Mouse (Mus musculus): ENCODE measurements at regions not wholly inside any gene's neighbourhood (a gene's known extent, or its start where the extent isn't known, plus 50 kb on each side); places are given as distances from the start of the nearest gene placed in this dataset.

DNA sequence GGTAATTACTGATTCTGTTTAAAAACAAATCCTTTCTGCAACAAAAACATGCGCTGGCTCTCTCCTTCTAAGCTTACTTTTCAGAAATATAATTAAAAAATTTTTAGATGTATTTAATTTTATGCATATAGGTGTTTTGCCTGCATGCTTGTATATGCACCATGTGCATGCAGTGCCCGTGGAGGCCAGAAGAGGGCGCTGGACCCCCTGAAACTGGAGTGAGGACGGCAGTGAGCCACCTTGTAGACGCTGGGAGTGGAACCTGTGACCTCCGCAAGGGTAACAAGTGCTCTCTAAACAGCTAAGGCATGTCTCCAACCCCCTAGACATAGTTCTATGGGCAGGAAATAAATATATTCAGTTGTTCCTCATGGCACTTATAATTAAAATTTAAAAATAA lies 80.7 kb downstream of the Syf2 start:
- TF ChIP-seq POLR2A (IDR thresholded peaks at IDR 0.05; ENCODE audit: low read depth, low read length) (no peak), CTCF (conservative IDR thresholded peaks at IDR 0.05; ENCODE audit: insufficient read depth, insufficient read length, low read depth, low read length) (no peak)

Measured in kidney, adult 2 months (tissue).